Mouse (Mus musculus): ENCODE data around the gene Eif2a.

GRCm38 (mm10) chr3:58478755-58479455, 46.7 kb upstream of the Eif2a start:
- TF ChIP-seq CHD2 (IDR thresholded peaks at IDR 0.05; ENCODE audit: low read depth, low read length) (no peak), HCFC1 (IDR thresholded peaks at IDR 0.05; ENCODE audit: borderline replicate concordance, insufficient read depth, low read length) (no peak), MAFK (IDR thresholded peaks at IDR 0.05; ENCODE audit: insufficient read depth, low read depth, low read length) (no peak), ZNF384 (IDR thresholded peaks at IDR 0.05; ENCODE audit: low read depth, low read length) (no peak)
